Mouse (Mus musculus) liver, adult 2 months (tissue): Measurements from ENCODE around the gene Pknox2. TPM values are rescaled to one million over a fixed set of nuclear protein-coding genes. Genes with fewer than 3 reads are reported as not detected.

Experiments used
- DNase-seq: peaks from one replicate; pipeline ENCODE4 v3.0.0-alpha.2; 2011; ENCODE audit warnings: low read depth, low spot score; ENCODE audit errors: extremely low read depth
- H3K27ac ChIP-seq: fragments of 200-500 bp; replicated peaks from 2 replicates; pipeline ENCODE4 v1.5.1; 2012; ENCODE audit warnings: low read depth, mild to moderate bottlenecking, control low read depth, inconsistent platforms, low read length; ENCODE audit not compliant: insufficient read depth
- H3K27me3 ChIP-seq: fragments of 200-500 bp; 2 replicates; pipeline ENCODE4 v1.6.1; 2012; ENCODE audit warnings: mild to moderate bottlenecking, moderate library complexity, low read length, inconsistent platforms; ENCODE audit not compliant: control insufficient read depth, insufficient read depth
- H3K36me3 ChIP-seq: fragments of 200-500 bp; 2 replicates; pipeline ENCODE4 v1.6.1; 2012; ENCODE audit warnings: low read length, inconsistent platforms; ENCODE audit not compliant: control insufficient read depth, insufficient read depth
- H3K4me1 ChIP-seq: fragments of 200-500 bp; 2 replicates; pipeline ENCODE4 v1.6.1; 2011; ENCODE audit warnings: low read length; ENCODE audit not compliant: control insufficient read depth, insufficient read depth
- H3K4me3 ChIP-seq: fragments of 200-500 bp; 2 replicates; pipeline ENCODE4 v1.5.1; 2011; ENCODE audit warnings: low read depth, mild to moderate bottlenecking, control low read depth, low read length, moderate library complexity; ENCODE audit not compliant: insufficient read depth
- H3K79me2 ChIP-seq: fragments of 200-500 bp; 2 replicates; pipeline ENCODE4 v1.6.1; 2012; ENCODE audit warnings: inconsistent platforms, mild to moderate bottlenecking, low read length, moderate library complexity; ENCODE audit not compliant: control insufficient read depth, insufficient read depth
- H3K9ac ChIP-seq: fragments of 200-500 bp; 2 replicates; pipeline ENCODE4 v1.6.1; 2012; ENCODE audit warnings: low read depth, mild to moderate bottlenecking, control low read depth, inconsistent platforms, low read length
- CTCF ChIP-seq: fragments of 200-500 bp; IDR thresholded peaks from 2 replicates; pipeline ENCODE4 v1.5.1; 2011; ENCODE audit warnings: low read depth, low read length, control low read depth
- POLR2A ChIP-seq: fragments of 200-500 bp; IDR thresholded peaks from 2 replicates; pipeline ENCODE4 v1.6.1; 2011; ENCODE audit warnings: low read length, control low read depth; ENCODE audit not compliant: insufficient read depth; ENCODE audit errors: extremely low read depth
- WGBS: fragments of 180-500 bp; shearing (Covaris S2); methylation state at CpG from one replicate; pipeline ENCODE4 v1.1.7; 2018; 5-methylcytosine and 5-hydroxymethylcytosine counted together
- polyA plus RNA-seq: library from polyadenylated mRNA; depleted of rRNA; stranded (reverse); fragments of >200 nt; gene quantifications from 2 replicates; pipeline ENCODE4 v1.2.3, GENCODE M21; 2012
- total RNA-seq: library from RNA; depleted of rRNA; stranded (reverse); fragments of >200 nt; gene quantifications from 2 replicates; pipeline ENCODE4 v1.2.3, GENCODE M21; 2014

The Pknox2 gene
- total and polyA plus RNA-seq, 2 experiments = 0.09 to 0.42 TPM

GRCm38 (mm10) chr9:37140464-37141181 is 6.6 kb downstream of the Pknox2 start:
- H3K27ac ChIP-seq = no peak overlapping the region
- peaks cover 2% of the 10 kb centered on the region; the same call in 1 of the 2 replicates for H3K27me3 ChIP-seq
- 81% methylated on average over 5 of the region's 5 CpGs for WGBS

GRCm38 (mm10) chr9:37139514-37139913 is 7.7 kb downstream of the Pknox2 start:
- Histone ChIP-seq H3K4me1 (no peaks in the 10 kb centered on the region), H3K36me3 (no peaks in the 10 kb centered on the region), H3K79me2 (no peaks in the 10 kb centered on the region), H3K9ac (no peak overlapping the region), H3K4me3 (no peak overlapping the region), H3K27me3 (no peaks in the 10 kb centered on the region), H3K27ac (no peak overlapping the region)
- 16% methylated on average over 8 of the region's 8 CpGs for WGBS
- TF ChIP-seq CTCF = no peak
- no peak for TF ChIP-seq POLR2A
- peak; percentile 6 for DNase-seq

More at GRCm38 (mm10) chr9:37140464-37141181, 6.6 kb downstream of the Pknox2 start:
- H3K79me2 ChIP-seq = no peaks in the 10 kb centered on the region
- DNase-seq = no peak
- no peaks in the 10 kb centered on the region for H3K36me3 ChIP-seq
- H3K9ac ChIP-seq = no peak overlapping the region
- no peak overlapping the region for H3K4me3 ChIP-seq
- H3K4me1 ChIP-seq = peaks cover 4% of the 10 kb centered on the region; the same call in 1 of the 2 replicates
- TF ChIP-seq CTCF (no peak), POLR2A (no peak)

- H3K79me2 ChIP-seq = no peaks in the 10 kb centered on the region
- no peaks in the 10 kb centered on the region for H3K36me3 ChIP-seq
- no peaks in the 10 kb centered on the region for H3K27me3 ChIP-seq
- H3K9ac ChIP-seq = no peak overlapping the region
- H3K4me1 ChIP-seq = no peaks in the 10 kb centered on the region
- TF ChIP-seq POLR2A = no peak
- no peak for TF ChIP-seq CTCF
- H3K27ac ChIP-seq = no peak overlapping the region
- no peak for DNase-seq
- no peak overlapping the region for H3K4me3 ChIP-seq
- WGBS = 63% methylated on average over 4 of the region's 4 CpGs
Observed at GRCm38 (mm10) chr9:37138883-37139282, 8.3 kb downstream of the Pknox2 start.

- TF ChIP-seq CTCF (no peak), POLR2A (no peak)
- Histone ChIP-seq H3K27me3 (no peaks in the 10 kb centered on the region), H3K4me3 (no peak overlapping the region), H3K79me2 (no peaks in the 10 kb centered on the region), H3K36me3 (no peaks in the 10 kb centered on the region), H3K9ac (no peak overlapping the region), H3K27ac (no peak overlapping the region), H3K4me1 (no peaks in the 10 kb centered on the region)
- DNase-seq = no peak
- 91% methylated on average over 13 of the region's 13 CpGs for WGBS
Observed at GRCm38 (mm10) chr9:37136340-37136739, 10.9 kb downstream of the Pknox2 start.

GRCm38 (mm10) chr9:37133495-37133894 is 13.7 kb downstream of the Pknox2 start:
- H3K36me3 ChIP-seq = no peaks in the 10 kb centered on the region
- TF ChIP-seq CTCF (no peak), POLR2A (no peak)
- H3K4me3 ChIP-seq = no peak overlapping the region
- no peak overlapping the region for H3K9ac ChIP-seq
- DNase-seq = no peak
- no peaks in the 10 kb centered on the region for H3K79me2 ChIP-seq
- H3K27ac ChIP-seq = no peak overlapping the region
- WGBS = 85% methylated on average over 7 of the region's 7 CpGs
- no peaks in the 10 kb centered on the region for H3K4me1 ChIP-seq
- H3K27me3 ChIP-seq = no peaks in the 10 kb centered on the region

GRCm38 (mm10) chr9:37129046-37129445 is 18.2 kb downstream of the Pknox2 start:
- peaks cover 3% of the 10 kb centered on the region; the same call in 1 of the 2 replicates for H3K27me3 ChIP-seq
- TF ChIP-seq CTCF = no peak
- no peak for TF ChIP-seq POLR2A
- H3K4me3 ChIP-seq = no peak overlapping the region
- 90% methylated on average over 6 of the region's 6 CpGs for WGBS
- DNase-seq = no peak
- H3K27ac ChIP-seq = no peak overlapping the region
- no peaks in the 10 kb centered on the region for H3K4me1 ChIP-seq
- no peaks in the 10 kb centered on the region for H3K36me3 ChIP-seq
- H3K9ac ChIP-seq = no peak overlapping the region
- H3K79me2 ChIP-seq = no peaks in the 10 kb centered on the region
